Mouse (Mus musculus) lung, embryonic 15.5 days (tissue): Measurements from ENCODE around the gene Slc35a3. TPM values are rescaled to one million over a fixed set of nuclear protein-coding genes. Genes with fewer than 3 reads are reported as not detected.
A peak's percentile ranks its signal among the peaks of the same experiment; 100 is the strongest.

ENCODE experiments used
- ATAC-seq: fragments of 200-750 bp; cut with Nextera tagmentation; 2 replicates; pipeline ENCODE4 v1.8.0; 2017; ENCODE audit warnings: moderate number of reproducible peaks, borderline replicate concordance; ENCODE audit not compliant: low FRiP score, low TSS enrichment; ENCODE audit errors: extremely low read depth
- H3K27ac ChIP-seq: fragments of 300-500 bp; sonication (generic); 2 replicates; pipeline ENCODE4 v1.5.1; 2015; ENCODE audit warnings: moderate library complexity, mild to moderate bottlenecking, inconsistent platforms
- H3K27me3 ChIP-seq: fragments of 300-500 bp; sonication (generic); 2 replicates; pipeline ENCODE4 v1.6.1; 2015; ENCODE audit warnings: inconsistent platforms
- H3K36me3 ChIP-seq: fragments of 300-500 bp; sonication (generic); 2 replicates; pipeline ENCODE4 v1.6.1; 2015; ENCODE audit warnings: inconsistent platforms
- H3K4me1 ChIP-seq: fragments of 300-500 bp; sonication (generic); 2 replicates; pipeline ENCODE4 v1.6.1; 2015; ENCODE audit warnings: inconsistent platforms
- H3K4me2 ChIP-seq: fragments of 300-500 bp; sonication (generic); 2 replicates; pipeline ENCODE4 v1.6.1; 2015; ENCODE audit warnings: inconsistent platforms, mild to moderate bottlenecking, moderate library complexity
- H3K4me3 ChIP-seq: fragments of 300-500 bp; sonication (generic); 2 replicates; pipeline ENCODE4 v1.5.1; 2015; ENCODE audit warnings: mild to moderate bottlenecking, inconsistent platforms
- H3K9ac ChIP-seq: fragments of 300-500 bp; sonication (generic); 2 replicates; pipeline ENCODE4 v1.6.1; 2015; ENCODE audit warnings: inconsistent platforms
- H3K9me3 ChIP-seq: fragments of 300-500 bp; sonication (generic); 2 replicates; pipeline ENCODE4 v1.6.1; 2016; ENCODE audit warnings: inconsistent platforms
- WGBS: fragments of 180-500 bp; shearing (Covaris S2); methylation state at CpG from one replicate; pipeline ENCODE4 v1.1.7; 2015; 5-methylcytosine and 5-hydroxymethylcytosine counted together
- polyA plus RNA-seq: library from polyadenylated mRNA; unstranded; fragments of >200 nt; fragmentation: Nextera tagmentation; extraction: Ambion mirVana; gene quantifications from 2 replicates; pipeline ENCODE4 v1.2.1, GENCODE M21; 2015

Gene Slc35a3
- polyA plus RNA-seq, 1 experiment from 2014 or later: 13.3 TPM

GRCm38 (mm10) chr3:116722980-116723379 is 10.3 kb upstream of the Slc35a3 start:
- no peak overlapping the region for H3K9ac ChIP-seq
- no peaks in the 10 kb centered on the region for H3K27me3 ChIP-seq
- H3K4me1 ChIP-seq: peaks cover 4% of the 10 kb centered on the region; the same call in 1 of the 2 replicates
- no peaks in the 10 kb centered on the region for H3K36me3 ChIP-seq
- H3K4me3 ChIP-seq: no peak overlapping the region
- 56% methylated on average over 4 of the region's 4 CpGs for WGBS
- H3K27ac ChIP-seq: no peak overlapping the region
- H3K4me2 ChIP-seq: no peak overlapping the region
- H3K9me3 ChIP-seq: no peaks in the 10 kb centered on the region
- no peak for ATAC-seq

- no peak overlapping the region for H3K9ac ChIP-seq
- 59% methylated on average over 3 of the region's 3 CpGs for WGBS
- ATAC-seq: no peak
These were observed 6.3 kb upstream of the Slc35a3 start for GRCm38 (mm10) chr3:116718951-116719350.

GRCm38 (mm10) chr3:116713031-116713430 is 400 bp upstream of the Slc35a3 start:
- no peak for ATAC-seq
- H3K27me3 ChIP-seq: no peaks in the 10 kb centered on the region
- 18% methylated on average over 5 of the region's 5 CpGs for WGBS
- H3K36me3 ChIP-seq: no peaks in the 10 kb centered on the region
- no peak overlapping the region for H3K27ac ChIP-seq
- peak overlapping the region; percentile 88 for H3K4me2 ChIP-seq
- peak overlapping the region; percentile 88 for H3K4me3 ChIP-seq
- peak overlapping the region; percentile 90 for H3K9ac ChIP-seq
- H3K4me1 ChIP-seq: peaks cover 14% of the 10 kb centered on the region
- H3K9me3 ChIP-seq: no peaks in the 10 kb centered on the region

More at GRCm38 (mm10) chr3:116718951-116719350, 6.3 kb upstream of the Slc35a3 start:
- no peak overlapping the region for H3K4me2 ChIP-seq
- no peaks in the 10 kb centered on the region for H3K27me3 ChIP-seq
- no peaks in the 10 kb centered on the region for H3K9me3 ChIP-seq
- no peaks in the 10 kb centered on the region for H3K4me1 ChIP-seq
- no peaks in the 10 kb centered on the region for H3K36me3 ChIP-seq
- H3K4me3 ChIP-seq: no peak overlapping the region
- H3K27ac ChIP-seq: no peak overlapping the region

GRCm38 (mm10) chr3:116711624-116712435 is 801 bp downstream of the Slc35a3 start:
- H3K9me3 ChIP-seq: no peaks in the 10 kb centered on the region
- WGBS: under 1% methylated on average over 85 of the region's 85 CpGs
- no peaks in the 10 kb centered on the region for H3K36me3 ChIP-seq
- peak overlapping the region; percentile 88 for H3K4me2 ChIP-seq
- peak overlapping the region; percentile 88 for H3K4me3 ChIP-seq
- H3K27me3 ChIP-seq: no peaks in the 10 kb centered on the region
- H3K4me1 ChIP-seq: peaks cover 14% of the 10 kb centered on the region
- ATAC-seq: peak; percentile 93
- peak overlapping the region; percentile 90 for H3K9ac ChIP-seq
- peak overlapping the region; percentile 76 for H3K27ac ChIP-seq

GRCm38 (mm10) chr3:116710941-116711340 is 1.7 kb downstream of the Slc35a3 start:
- peak overlapping the region; percentile 90; the same call in 1 of the 2 replicates for H3K9ac ChIP-seq
- WGBS: 37% methylated on average over 9 of the region's 9 CpGs

GRCm38 (mm10) chr3:116705637-116706204 is 6.9 kb downstream of the Slc35a3 start:
- peaks cover under 1% of the 10 kb centered on the region for H3K4me1 ChIP-seq
- H3K4me3 ChIP-seq: no peak overlapping the region
- H3K36me3 ChIP-seq: 0 out of 2 replicates have a peak, but pooled peaks cover 4% of the 10 kb centered on the region
- no peak overlapping the region for H3K4me2 ChIP-seq
- WGBS: 90% methylated on average over 1 of the region's 1 CpGs
- no peak overlapping the region for H3K27ac ChIP-seq
- ATAC-seq: no peak
- no peak overlapping the region for H3K9ac ChIP-seq
- H3K9me3 ChIP-seq: no peaks in the 10 kb centered on the region
- no peaks in the 10 kb centered on the region for H3K27me3 ChIP-seq

More at GRCm38 (mm10) chr3:116710941-116711340, 1.7 kb downstream of the Slc35a3 start:
- peaks cover 14% of the 10 kb centered on the region for H3K4me1 ChIP-seq
- H3K27me3 ChIP-seq: no peaks in the 10 kb centered on the region
- no peak overlapping the region for H3K27ac ChIP-seq
- peak overlapping the region; percentile 88 for H3K4me3 ChIP-seq
- H3K9me3 ChIP-seq: no peaks in the 10 kb centered on the region
- no peak for ATAC-seq
- H3K4me2 ChIP-seq: peak overlapping the region; percentile 88
- H3K36me3 ChIP-seq: 0 out of 2 replicates have a peak, but pooled peaks cover 4% of the 10 kb centered on the region

GRCm38 (mm10) chr3:116703835-116704234 is 8.8 kb downstream of the Slc35a3 start:
- 91% methylated on average over 5 of the region's 5 CpGs for WGBS
- Histone ChIP-seq H3K4me1 (no peaks in the 10 kb centered on the region), H3K27me3 (no peaks in the 10 kb centered on the region), H3K4me3 (no peak overlapping the region), H3K36me3 (0 out of 2 replicates have a peak, but pooled peaks cover 4% of the 10 kb centered on the region), H3K27ac (no peak overlapping the region), H3K9me3 (no peaks in the 10 kb centered on the region), H3K9ac (no peak overlapping the region), H3K4me2 (no peak overlapping the region)
- ATAC-seq: no peak

GRCm38 (mm10) chr3:116702647-116703272 is 9.9 kb downstream of the Slc35a3 start:
- WGBS: 70% methylated on average over 1 of the region's 1 CpGs
- ATAC-seq: no peak
- no peak overlapping the region for H3K4me3 ChIP-seq
- no peak overlapping the region for H3K4me2 ChIP-seq
- no peaks in the 10 kb centered on the region for H3K9me3 ChIP-seq
- no peaks in the 10 kb centered on the region for H3K4me1 ChIP-seq
- no peak overlapping the region for H3K27ac ChIP-seq
- 0 out of 2 replicates have a peak, but pooled peaks cover 4% of the 10 kb centered on the region for H3K36me3 ChIP-seq
- H3K9ac ChIP-seq: no peak overlapping the region
- H3K27me3 ChIP-seq: no peaks in the 10 kb centered on the region

GRCm38 (mm10) chr3:116701601-116702000 is 11.0 kb downstream of the Slc35a3 start:
- no peak overlapping the region for H3K4me2 ChIP-seq
- no peaks in the 10 kb centered on the region for H3K9me3 ChIP-seq
- H3K9ac ChIP-seq: no peak overlapping the region
- H3K4me3 ChIP-seq: no peak overlapping the region
- H3K36me3 ChIP-seq: 0 out of 2 replicates have a peak, but pooled peaks cover 2% of the 10 kb centered on the region
- H3K27me3 ChIP-seq: no peaks in the 10 kb centered on the region
- WGBS: 90% methylated on average over 4 of the region's 4 CpGs
- H3K4me1 ChIP-seq: no peaks in the 10 kb centered on the region
- no peak overlapping the region for H3K27ac ChIP-seq
- no peak for ATAC-seq

- no peak overlapping the region for H3K27ac ChIP-seq
- 58% methylated on average over 2 of the region's 2 CpGs for WGBS
These were observed 13.8 kb downstream of the Slc35a3 start for GRCm38 (mm10) chr3:116698786-116699185.

GRCm38 (mm10) chr3:116695666-116695985 is 17.0 kb downstream of the Slc35a3 start:
- no peaks in the 10 kb centered on the region for H3K36me3 ChIP-seq
- no peaks in the 10 kb centered on the region for H3K9me3 ChIP-seq
- H3K27ac ChIP-seq: no peak overlapping the region
- H3K4me2 ChIP-seq: no peak overlapping the region
- 81% methylated on average over 2 of the region's 2 CpGs for WGBS
- H3K4me3 ChIP-seq: no peak overlapping the region
- no peak for ATAC-seq
- no peak overlapping the region for H3K9ac ChIP-seq
- no peaks in the 10 kb centered on the region for H3K27me3 ChIP-seq
- no peaks in the 10 kb centered on the region for H3K4me1 ChIP-seq

More at GRCm38 (mm10) chr3:116698786-116699185, 13.8 kb downstream of the Slc35a3 start:
- Histone ChIP-seq H3K9ac (no peak overlapping the region), H3K4me2 (no peak overlapping the region), H3K36me3 (no peaks in the 10 kb centered on the region), H3K9me3 (no peaks in the 10 kb centered on the region), H3K27me3 (no peaks in the 10 kb centered on the region), H3K4me1 (no peaks in the 10 kb centered on the region), H3K4me3 (no peak overlapping the region)
- ATAC-seq: no peak
